Mouse (Mus musculus): ENCODE results near the gene Olfr874. TPM values are rescaled to one million over a fixed set of nuclear protein-coding genes. Genes with fewer than 3 reads are reported as not detected.

Gene Olfr874
- polyA plus RNA-seq (2012) = not detected in 2 replicates

GRCm38 (mm10) chr9:37744806-37745205 is at the start of gene Olfr874:
Gene Olfr874, plus strand, starts transcription at chr9:37745106.

DNA sequence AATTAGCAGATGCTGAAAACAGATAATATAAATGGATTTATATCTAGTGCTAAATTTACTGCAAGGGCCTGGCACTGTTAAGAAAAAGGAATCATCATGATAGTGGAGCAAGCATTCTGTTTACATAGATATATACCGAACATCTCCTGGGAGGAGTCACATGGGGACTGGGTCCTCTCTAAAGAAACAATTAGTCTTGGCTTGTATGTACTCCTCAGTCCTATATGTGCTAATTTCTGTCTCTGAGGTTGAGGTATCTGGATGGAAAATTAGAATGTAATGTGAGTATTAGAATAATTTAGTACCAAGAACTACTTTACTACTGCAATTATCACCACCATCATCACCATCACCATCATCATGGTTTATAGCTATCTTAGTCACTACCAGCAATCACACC is 28.8 kb upstream of the Olfr874 start, which contains the start of gene Olfr160:
Olfr160 (minus strand) TSS at position 101 of the 400 bp plus-strand sequence.

DNA sequence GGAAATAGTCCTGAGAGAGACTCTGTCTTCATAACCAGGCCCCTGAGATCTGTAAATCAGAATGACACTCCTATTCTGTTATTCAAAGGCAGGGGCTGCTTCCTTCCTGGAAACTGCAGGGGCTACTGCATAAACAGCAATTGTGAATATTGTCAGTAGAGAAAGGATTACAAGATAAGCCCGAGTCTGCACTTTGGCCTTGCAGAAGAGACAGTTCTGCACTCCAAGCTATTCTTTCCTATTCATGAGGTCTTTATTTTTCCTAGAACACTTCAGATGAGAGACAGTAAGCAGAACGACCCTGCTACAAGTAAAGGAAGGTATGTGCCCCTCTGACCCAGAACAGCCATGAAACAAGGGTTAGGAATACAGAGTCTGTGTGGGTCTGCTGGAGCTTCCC is 26.9 kb downstream of the Olfr874 start, which contains the start of gene Olfr875:
Olfr875 (plus strand) TSS at position 99 of the 400 bp plus-strand sequence.

Other genes starting within 250 kb of the Olfr874 start
- 0.96 and 2.6 TPM in 2 replicates for gene Esam, start 217.0 kb upstream of the Olfr874 start, polyA plus RNA-seq (2012)
- gene Vsig2, start 205.9 kb upstream of the Olfr874 start, polyA plus RNA-seq (2012) = 0.18 TPM in 1 of 2 replicates, not detected in the other
- gene Nrgn, start 192.2 kb upstream of the Olfr874 start, polyA plus RNA-seq (2012) = 199 and 354 TPM in 2 replicates
- 0.56 and 0.59 TPM in 2 replicates for gene Siae, start 189.4 kb upstream of the Olfr874 start, polyA plus RNA-seq (2012)
- 4.3 and 4.6 TPM in 2 replicates for gene Spa17, start 131.4 kb upstream of the Olfr874 start, polyA plus RNA-seq (2012)
- gene Tbrg1, start 87.8 kb upstream of the Olfr874 start, polyA plus RNA-seq (2012) = 41.9 and 49.5 TPM in 2 replicates
- not detected in 2 replicates for gene Panx3, start 75.9 kb upstream of the Olfr874 start, polyA plus RNA-seq (2012)
- not detected in 2 replicates for gene Olfr160, start 28.9 kb upstream of the Olfr874 start, polyA plus RNA-seq (2012)
- gene Olfr875, start 26.8 kb downstream of the Olfr874 start, polyA plus RNA-seq (2012) = not detected in 2 replicates
- not detected in 2 replicates for gene Olfr876, start 57.9 kb downstream of the Olfr874 start, polyA plus RNA-seq (2012)
- not detected in 2 replicates for gene Olfr877, start 109.2 kb downstream of the Olfr874 start, polyA plus RNA-seq (2012)
- not detected in 2 replicates for gene Olfr145, start 151.6 kb downstream of the Olfr874 start, polyA plus RNA-seq (2012)
- gene Olfr878, start 172.7 kb downstream of the Olfr874 start, polyA plus RNA-seq (2012) = 0.04 TPM in 1 of 2 replicates, not detected in the other
- not detected in 2 replicates for gene Olfr881, start 246.7 kb downstream of the Olfr874 start, polyA plus RNA-seq (2012)

All from megakaryocyte-erythroid progenitor cell, adult 5 weeks (primary cell).